8 mouse cellular contexts compared by ENCODE assay signal in the genomic region with DNA sequence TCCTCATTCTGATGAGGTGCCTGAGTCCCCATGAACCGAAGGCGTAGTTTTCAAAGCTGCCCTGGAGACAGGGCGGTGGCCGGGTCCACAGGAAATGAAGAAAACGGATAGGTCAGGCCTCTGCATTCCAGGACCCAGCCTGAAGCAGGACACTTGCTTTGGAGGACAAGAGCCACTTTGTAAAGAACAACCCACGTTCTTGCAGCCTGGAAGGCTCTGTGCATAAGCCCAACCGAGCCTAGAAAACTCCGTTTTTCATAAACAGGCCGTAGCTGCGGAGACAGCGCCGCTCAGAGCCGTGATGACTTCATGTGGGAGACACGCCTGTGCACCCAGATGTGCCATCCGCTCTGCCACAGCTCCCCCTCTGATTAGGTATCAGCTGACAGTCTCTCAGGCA.
DNase-seq lines count a peak whose midpoint lies in the region; ATAC-seq and TF ChIP-seq lines count a peak whose summit lies in the region.

No protein-coding gene starts in this region.

- H3K36me3 ChIP-seq in intestine, postnatal 0 days (ENCODE audit: control insufficient read depth, insufficient read depth) = no peaks in the 10 kb centered on the region

- ATAC-seq in intestine, postnatal 0 days = no peak

- TF ChIP-seq CTCF in intestine, postnatal 0 days (IDR thresholded peaks at IDR 0.05; ENCODE audit: low read depth) = peak; percentile 21; the same call in 1 of the 2 replicates

- H3K4me3 ChIP-seq in intestine, postnatal 0 days (ENCODE audit: low read depth, low read length) = no peak overlapping the region

- H3K9me3 ChIP-seq in intestine, postnatal 0 days (ENCODE audit: control insufficient read depth) = no peaks in the 10 kb centered on the region

- H3K27me3 ChIP-seq in intestine, postnatal 0 days (replicated peaks; ENCODE audit: control insufficient read depth, insufficient read depth, low read length) = no peaks in the 10 kb centered on the region

- peak; percentile 20 to 52 for DNase-seq in adrenal gland, adult (ENCODE audit: inconsistent age in 2 of 2, low spot score in 1 of 2)
- DNase-seq in adrenal gland, adult 8-10 months = no peak
- DNase-seq in thymus, postnatal 14 days = peak; percentile 51
- DNase-seq in thymus, postnatal 0 days (ENCODE audit: low spot score) = no peak
- DNase-seq in skeletal muscle tissue, adult 2 months (ENCODE audit: low read depth, low spot score) = peak; percentile 22
- no peak for DNase-seq in cerebellum, adult 8-10 months
- no peak for DNase-seq in urinary bladder, postnatal 14 days (ENCODE audit: low spot score)

- no peaks in the 10 kb centered on the region for H3K4me1 ChIP-seq in intestine, postnatal 0 days (replicated peaks; ENCODE audit: control insufficient read depth, insufficient read depth, low read length)

- no peak overlapping the region for H3K9ac ChIP-seq in intestine, postnatal 0 days (ENCODE audit: low read depth, low read length)

- no peak overlapping the region for H3K4me2 ChIP-seq in intestine, postnatal 0 days (replicated peaks; ENCODE audit: low read depth)

- H3K27ac ChIP-seq in intestine, postnatal 0 days (ENCODE audit: low read depth, low read length) = no peak overlapping the region

- 56% methylated on average over 15 of the region's 15 CpGs for WGBS in intestine, postnatal 0 days

Comparison
In these comparisons a context has a peak if more than half of its experiments do, and no peak if none do; other contexts are left out.
1. DNase-seq: peak in adrenal gland, adult (2 of 2), thymus, postnatal 14 days (single experiment) and skeletal muscle tissue, adult 2 months (single experiment); none in adrenal gland, adult 8-10 months (single experiment), thymus, postnatal 0 days (single experiment), cerebellum, adult 8-10 months (single experiment) and urinary bladder, postnatal 14 days (single experiment).